Mouse (Mus musculus): Measurements from ENCODE around the gene Cnppd1. TPM values are rescaled to one million over a fixed set of nuclear protein-coding genes. Genes with fewer than 3 reads are reported as not detected.

Gene Cnppd1
- total RNA-seq (2022): 10 to 100 TPM; 19.8 to 26.4 (median 21.0) TPM

GRCm38 (mm10) chr1:75142301-75143261 is at the start of gene Cnppd1, which contains the start of gene Retreg2:
Cnppd1 (minus strand) TSS chr1:75142711.
Retreg2 (plus strand) TSS chr1:75142778.
- DNase-seq (ENCODE audit: low spot score): peak; percentile 95

GRCm38 (mm10) chr1:75191622-75192402 is 49.3 kb upstream of the Cnppd1 start, which contains the start of the genes Ankzf1 and Atg9a:
Ankzf1 (plus strand) TSS chr1:75192151.
Atg9a (minus strand) TSS chr1:75192196.
- DNase-seq (ENCODE audit: low spot score): peak; percentile 98

DNA sequence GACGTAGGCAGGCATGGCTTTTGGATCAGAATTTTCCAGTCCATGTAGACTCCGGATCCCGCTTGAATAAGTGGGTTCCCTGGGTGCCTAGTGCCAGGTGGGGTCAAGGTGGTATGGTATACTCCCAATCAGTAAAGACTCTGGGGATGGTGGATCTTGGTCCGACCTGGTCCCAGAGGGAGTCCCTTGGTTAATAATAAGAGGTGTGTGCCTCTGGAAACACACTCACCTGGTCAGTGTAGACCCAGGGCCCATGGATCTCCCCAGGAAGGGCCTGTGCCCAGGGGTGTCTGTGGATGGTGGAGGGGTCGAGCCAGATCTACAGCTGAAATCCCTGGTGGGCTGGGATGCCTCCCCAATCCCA is 48.7 kb upstream of the Cnppd1 start:
- DNase-seq (ENCODE audit: low spot score): no peak

GRCm38 (mm10) chr1:75190577-75190976 is 48.1 kb upstream of the Cnppd1 start:
- DNase-seq (ENCODE audit: low spot score): no peak

DNA sequence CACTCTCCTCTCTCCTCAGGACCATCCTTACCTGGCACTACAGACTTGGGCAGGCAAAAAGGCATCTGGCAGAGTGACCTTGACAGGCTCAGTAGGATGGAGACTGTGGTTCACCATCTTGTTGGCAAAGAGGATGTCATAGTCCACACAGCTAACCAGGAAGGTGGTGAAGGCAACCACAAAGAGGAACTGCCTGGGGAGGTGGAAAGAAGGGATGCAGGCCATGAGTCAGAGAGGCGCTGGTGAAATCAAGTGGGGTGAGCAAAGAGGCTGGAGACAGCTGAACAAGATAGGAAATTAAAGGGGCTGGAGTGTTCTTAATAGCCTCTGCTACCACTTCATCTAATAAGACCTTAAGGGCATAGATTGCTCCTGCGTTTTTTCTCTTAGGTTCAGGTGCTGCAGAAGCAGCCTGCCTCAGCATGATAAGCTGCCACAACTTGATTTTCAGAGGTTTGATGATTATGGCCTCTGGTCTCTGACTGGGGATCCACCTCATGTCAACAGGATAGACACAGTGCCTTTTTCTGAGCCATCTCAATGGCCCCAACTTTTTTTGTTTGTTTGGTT is 45.5 kb upstream of the Cnppd1 start:
- DNase-seq (ENCODE audit: low spot score): no peak

DNA sequence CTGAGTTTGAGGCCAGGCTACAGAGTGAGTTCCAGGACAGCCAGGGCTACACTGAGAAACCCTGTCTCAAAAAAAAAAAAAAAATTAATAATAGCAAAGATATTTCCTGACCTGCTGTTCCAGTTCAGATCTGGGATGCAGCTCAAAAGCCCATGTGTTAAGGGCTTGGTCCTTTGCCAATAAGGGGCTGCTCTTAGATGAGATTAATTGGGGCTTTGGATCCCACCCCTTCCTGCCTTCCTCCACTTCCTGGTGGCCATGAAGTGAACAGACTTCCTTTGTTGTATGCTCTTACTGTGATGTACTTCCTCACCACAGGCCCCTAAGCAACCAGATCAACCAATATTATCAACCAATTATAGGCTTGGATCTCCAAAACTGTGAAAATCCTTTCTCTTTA is 44.6 kb upstream of the Cnppd1 start:
- DNase-seq (ENCODE audit: low spot score): no peak

DNA sequence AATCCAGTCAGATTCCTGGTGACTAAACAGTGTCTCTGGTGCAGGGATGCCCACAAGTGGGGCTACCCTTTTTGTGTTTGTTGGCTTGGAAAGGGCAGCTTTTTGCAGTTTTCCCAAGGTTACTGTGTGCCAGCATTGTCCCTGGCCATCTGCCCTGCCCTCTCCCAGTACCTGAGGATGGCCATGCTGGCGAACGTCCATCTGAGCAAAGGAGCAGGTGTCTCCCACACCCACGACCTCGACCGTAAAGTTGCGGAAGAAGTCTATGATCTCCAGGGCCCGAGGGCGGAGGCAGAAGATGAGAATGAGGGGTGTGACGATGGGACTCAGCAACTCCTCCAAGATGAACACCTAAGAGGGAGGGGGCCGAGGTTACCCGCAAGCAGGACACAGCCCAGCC is 43.0 kb upstream of the Cnppd1 start:
- no peak for DNase-seq (ENCODE audit: low spot score)

- no peak for DNase-seq (ENCODE audit: low spot score)
These were observed 39.6 kb upstream of the Cnppd1 start for GRCm38 (mm10) chr1:75182160-75182559.

- DNase-seq (ENCODE audit: low spot score): no peak
These were observed 38.9 kb upstream of the Cnppd1 start for GRCm38 (mm10) chr1:75181377-75181870.

GRCm38 (mm10) chr1:75180741-75181140 is 38.2 kb upstream of the Cnppd1 start:
- no peak for DNase-seq (ENCODE audit: low spot score)

DNA sequence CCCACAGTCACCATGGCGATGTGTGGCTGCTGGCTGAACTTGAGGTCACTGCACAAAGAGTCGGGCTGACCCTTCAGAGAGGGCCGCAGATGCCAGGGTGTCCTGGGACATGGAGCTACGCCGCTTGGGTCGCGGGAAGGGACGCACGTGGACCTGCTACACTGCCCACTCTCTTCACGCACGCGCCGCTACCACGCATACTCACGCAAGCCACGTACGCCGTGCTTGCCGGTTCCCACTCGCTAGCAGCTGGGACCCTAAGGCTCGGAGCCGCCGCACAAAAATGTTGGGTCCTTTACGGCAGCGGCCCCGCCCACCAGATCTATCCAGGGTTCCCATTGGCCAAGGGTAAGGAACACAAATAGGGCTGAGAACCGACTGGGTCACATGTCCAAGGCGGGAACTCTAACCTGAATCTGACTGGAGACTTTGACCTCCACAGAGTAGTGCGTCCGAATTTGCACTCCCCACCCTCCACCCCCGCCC is 37.6 kb upstream of the Cnppd1 start, which contains the start of gene Abcb6:
Gene Abcb6, minus strand, starts transcription at position 288 of the 486 bp plus-strand sequence.
- DNase-seq (ENCODE audit: low spot score): peak; percentile 88

DNA sequence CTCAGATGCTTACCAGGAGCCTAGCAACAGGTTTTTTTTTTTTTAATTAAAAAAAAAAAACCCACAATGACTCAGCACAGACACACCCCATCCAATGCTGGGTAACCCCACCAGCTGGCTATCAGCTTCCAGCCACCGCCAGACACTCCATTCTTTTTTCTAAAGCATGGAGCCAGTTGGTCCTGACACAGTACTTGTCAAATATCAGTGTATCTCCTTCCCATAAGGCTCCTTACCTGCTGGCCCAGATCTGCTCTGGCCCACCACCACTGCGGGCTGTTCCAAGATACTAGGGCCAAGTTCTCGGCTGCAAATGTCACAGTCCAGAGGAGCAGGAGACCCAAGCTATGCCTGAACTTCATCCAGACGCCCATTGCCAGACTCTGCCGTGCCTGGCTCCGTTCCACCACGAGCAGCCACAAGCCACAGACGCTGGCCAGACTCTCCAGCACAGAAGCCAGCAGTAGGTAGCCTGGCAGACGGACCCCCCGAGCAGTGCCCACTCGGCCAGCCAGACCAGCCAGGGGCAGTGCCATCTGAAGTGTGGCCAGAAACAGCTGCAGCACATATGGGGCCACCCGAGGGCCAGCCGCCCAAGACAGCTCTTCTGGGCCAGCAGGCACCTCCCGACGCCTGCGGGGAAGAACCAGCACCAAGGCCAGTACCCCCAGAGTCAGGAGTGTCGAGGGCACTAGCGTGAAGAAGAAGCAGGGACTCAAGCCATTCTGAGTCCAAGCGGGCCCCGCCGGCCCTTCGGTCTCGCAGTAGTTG is 37.0 kb upstream of the Cnppd1 start:
- DNase-seq (ENCODE audit: low spot score): peak; percentile 27

- peak; percentile 96 for DNase-seq (ENCODE audit: low spot score)
These were observed 26.3 kb upstream of the Cnppd1 start, which contains the start of gene Zfand2b for GRCm38 (mm10) chr1:75168472-75169464. Zfand2b (plus strand) TSS chr1:75168646.

GRCm38 (mm10) chr1:75168093-75168471 is 25.6 kb upstream of the Cnppd1 start:
- no peak for DNase-seq (ENCODE audit: low spot score)

DNA sequence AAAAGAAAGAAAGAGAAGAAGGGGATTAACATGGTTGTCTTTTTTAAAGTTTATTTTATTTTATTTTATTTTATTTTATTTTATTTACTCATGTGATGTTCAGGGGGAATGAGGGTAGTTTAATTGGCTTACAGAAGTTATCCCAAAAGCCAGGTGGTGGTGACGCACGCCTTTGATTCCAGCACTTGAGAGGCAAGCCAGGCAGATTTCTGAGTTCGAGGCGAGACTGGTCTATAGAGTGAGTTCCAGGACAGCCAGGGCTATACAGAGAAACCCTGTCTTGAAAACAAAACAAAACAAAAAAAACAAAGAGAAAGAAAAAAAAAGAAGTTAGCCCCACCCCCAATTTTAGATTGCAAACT is 17.7 kb upstream of the Cnppd1 start:
- no peak for DNase-seq (ENCODE audit: low spot score)

DNA sequence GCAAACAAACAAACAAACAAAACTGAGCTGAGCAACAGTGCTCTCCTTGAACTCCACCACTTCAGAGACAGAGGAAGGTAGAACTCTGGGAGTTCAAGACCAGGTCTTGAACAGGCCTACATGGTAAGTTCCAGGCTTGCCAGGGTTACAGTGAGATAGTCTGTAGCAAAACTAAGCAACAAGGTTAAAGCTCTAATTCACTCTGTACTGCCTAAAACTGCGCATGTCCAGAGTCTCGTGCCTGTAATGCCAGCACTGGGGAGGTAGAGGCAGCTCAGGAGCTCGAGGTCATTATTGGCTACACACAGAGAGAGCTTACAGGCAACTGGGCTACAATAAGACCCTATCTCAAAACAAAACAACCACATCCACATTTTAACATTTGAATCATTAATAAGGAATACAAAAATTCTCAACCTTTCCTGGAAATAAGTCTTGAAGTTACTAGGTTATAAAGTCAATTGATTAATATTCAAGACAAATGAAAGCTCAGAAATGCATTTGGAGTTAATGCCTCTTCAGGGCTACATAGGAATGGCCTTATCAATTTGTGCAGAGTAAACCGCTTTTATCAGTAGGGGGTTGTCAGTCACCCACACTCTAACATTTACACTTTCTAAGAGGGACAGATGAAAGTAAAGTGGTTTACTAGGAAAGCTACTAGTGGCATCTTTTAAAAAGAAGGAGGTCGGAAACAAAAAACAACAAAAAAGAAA is 17.2 kb upstream of the Cnppd1 start:
- DNase-seq (ENCODE audit: low spot score): no peak

GRCm38 (mm10) chr1:75158990-75159389 is 16.5 kb upstream of the Cnppd1 start:
- no peak for DNase-seq (ENCODE audit: low spot score)

- no peak for DNase-seq (ENCODE audit: low spot score)
These were observed 13.3 kb upstream of the Cnppd1 start for GRCm38 (mm10) chr1:75155837-75156236.

GRCm38 (mm10) chr1:75148727-75149126 is 6.2 kb upstream of the Cnppd1 start:
- DNase-seq (ENCODE audit: low spot score): no peak
